Mouse (Mus musculus) macrophage (primary cell): ENCODE results near the gene Ethe1. TPM values are rescaled to one million over a fixed set of nuclear protein-coding genes. Genes with fewer than 3 reads are reported as not detected.

Experiments
- H3K27ac ChIP-seq: fragments of 350-480 bp; formaldehyde crosslinking; 2 replicates; pipeline ENCODE4 v1.9.0; 2021
- H3K36me3 ChIP-seq: fragments of 350-480 bp; formaldehyde crosslinking; 2 replicates; pipeline ENCODE4 v1.9.0; 2021; ENCODE audit errors: inconsistent target
- H3K4me3 ChIP-seq: fragments of 350-480 bp; formaldehyde crosslinking; 2 replicates; pipeline ENCODE4 v1.9.0; 2021; ENCODE audit errors: inconsistent target
- H3K79me2 ChIP-seq: fragments of 350-480 bp; formaldehyde crosslinking; 2 replicates; pipeline ENCODE4 v1.9.0; 2021; ENCODE audit errors: inconsistent target
- WGBS: methylation state at CpG from one replicate; pipeline ENCODE4 v1.1.7; 2026; ENCODE audit warnings: inconsistent platforms; ENCODE audit not compliant: missing documents; 5-methylcytosine and 5-hydroxymethylcytosine counted together
- polyA plus RNA-seq: library from polyadenylated mRNA; stranded (reverse); fragments of 250-400 nt; gene quantifications from 3 replicates; pipeline ENCODE4 v1.2.4, GENCODE M21; 2018; ENCODE audit warnings: inconsistent platforms

Ethe1 gene
- polyA plus RNA-seq, 1 experiment from 2014 or later, result 29.7 TPM

GRCm38 (mm10) chr7:24563837-24564206 lies 23.5 kb upstream of the Ethe1 start:
- H3K79me2 ChIP-seq, result no peaks in the 10 kb centered on the region
- 89% methylated on average over 4 of the region's 4 CpGs for WGBS
- H3K27ac ChIP-seq, result no peak overlapping the region
- H3K4me3 ChIP-seq, result no peak overlapping the region
- H3K36me3 ChIP-seq, result peaks cover 17% of the 10 kb centered on the region

- WGBS, result 62% methylated on average over 6 of the region's 6 CpGs
Measured at GRCm38 (mm10) chr7:24564607-24565265, 22.6 kb upstream of the Ethe1 start.

GRCm38 (mm10) chr7:24565627-24566026 lies 21.7 kb upstream of the Ethe1 start:
- Histone ChIP-seq H3K27ac (no peak overlapping the region), H3K79me2 (no peaks in the 10 kb centered on the region), H3K36me3 (peaks cover 17% of the 10 kb centered on the region), H3K4me3 (no peak overlapping the region)
- WGBS, result 92% methylated on average over 11 of the region's 11 CpGs

More at GRCm38 (mm10) chr7:24564607-24565265, 22.6 kb upstream of the Ethe1 start:
- no peak overlapping the region for H3K4me3 ChIP-seq
- H3K79me2 ChIP-seq, result no peaks in the 10 kb centered on the region
- H3K27ac ChIP-seq, result no peak overlapping the region
- peaks cover 17% of the 10 kb centered on the region for H3K36me3 ChIP-seq

GRCm38 (mm10) chr7:24566206-24566605 lies 21.1 kb upstream of the Ethe1 start:
- 92% methylated on average over 9 of the region's 9 CpGs for WGBS
- H3K27ac ChIP-seq, result no peak overlapping the region
- H3K36me3 ChIP-seq, result peaks cover 17% of the 10 kb centered on the region
- H3K79me2 ChIP-seq, result no peaks in the 10 kb centered on the region
- no peak overlapping the region for H3K4me3 ChIP-seq

- no peak overlapping the region for H3K4me3 ChIP-seq
- peaks cover 17% of the 10 kb centered on the region for H3K36me3 ChIP-seq
- 89% methylated on average over 4 of the region's 4 CpGs for WGBS
- no peaks in the 10 kb centered on the region for H3K79me2 ChIP-seq
- H3K27ac ChIP-seq, result no peak overlapping the region
Measured at GRCm38 (mm10) chr7:24568512-24568911, 18.8 kb upstream of the Ethe1 start.

GRCm38 (mm10) chr7:24571071-24571470 lies 16.3 kb upstream of the Ethe1 start:
- no peak overlapping the region for H3K27ac ChIP-seq
- no peaks in the 10 kb centered on the region for H3K79me2 ChIP-seq
- no peak overlapping the region for H3K4me3 ChIP-seq
- H3K36me3 ChIP-seq, result peaks cover 17% of the 10 kb centered on the region
- WGBS, result 89% methylated on average over 4 of the region's 4 CpGs

- Histone ChIP-seq H3K36me3 (peaks cover 7% of the 10 kb centered on the region), H3K79me2 (no peaks in the 10 kb centered on the region), H3K4me3 (no peak overlapping the region), H3K27ac (no peak overlapping the region)
- WGBS, result 76% methylated on average over 5 of the region's 5 CpGs
Measured at GRCm38 (mm10) chr7:24572455-24572854, 14.9 kb upstream of the Ethe1 start.

- WGBS, result 77% methylated on average over 12 of the region's 12 CpGs
- H3K4me3 ChIP-seq, result no peak overlapping the region
- H3K27ac ChIP-seq, result no peak overlapping the region
- H3K36me3 ChIP-seq, result no peaks in the 10 kb centered on the region
- no peaks in the 10 kb centered on the region for H3K79me2 ChIP-seq
Measured at GRCm38 (mm10) chr7:24574224-24574796, 13.0 kb upstream of the Ethe1 start.

- WGBS, result 90% methylated on average over 8 of the region's 10 CpGs
- H3K79me2 ChIP-seq, result no peaks in the 10 kb centered on the region
- H3K4me3 ChIP-seq, result no peak overlapping the region
- H3K36me3 ChIP-seq, result no peaks in the 10 kb centered on the region
- H3K27ac ChIP-seq, result no peak overlapping the region
Measured at GRCm38 (mm10) chr7:24577811-24578210, 9.5 kb upstream of the Ethe1 start.

GRCm38 (mm10) chr7:24584876-24585275 lies 2.5 kb upstream of the Ethe1 start:
- 100% methylated on average over 4 of the region's 6 CpGs for WGBS
- no peak overlapping the region for H3K27ac ChIP-seq
- no peaks in the 10 kb centered on the region for H3K36me3 ChIP-seq
- H3K4me3 ChIP-seq, result no peak overlapping the region
- H3K79me2 ChIP-seq, result no peaks in the 10 kb centered on the region

- H3K79me2 ChIP-seq, result no peaks in the 10 kb centered on the region
- 79% methylated on average over 14 of the region's 16 CpGs for WGBS
- H3K36me3 ChIP-seq, result no peaks in the 10 kb centered on the region
- H3K27ac ChIP-seq, result no peak overlapping the region
- no peak overlapping the region for H3K4me3 ChIP-seq
Measured at GRCm38 (mm10) chr7:24585995-24586394, 1.3 kb upstream of the Ethe1 start.

- no peak overlapping the region for H3K4me3 ChIP-seq
- 33% methylated on average over 8 of the region's 8 CpGs for WGBS
- H3K27ac ChIP-seq, result no peak overlapping the region
- H3K36me3 ChIP-seq, result no peaks in the 10 kb centered on the region
- H3K79me2 ChIP-seq, result no peaks in the 10 kb centered on the region
Measured at GRCm38 (mm10) chr7:24586828-24587227, 515 bp upstream of the Ethe1 start.

- no peaks in the 10 kb centered on the region for H3K36me3 ChIP-seq
- no peak overlapping the region for H3K27ac ChIP-seq
- H3K79me2 ChIP-seq, result no peaks in the 10 kb centered on the region
- H3K4me3 ChIP-seq, result no peak overlapping the region
- 59% methylated on average over 13 of the region's 13 CpGs for WGBS
Measured at GRCm38 (mm10) chr7:24588336-24588735, 993 bp downstream of the Ethe1 start.

GRCm38 (mm10) chr7:24591735-24592134 lies 4.4 kb downstream of the Ethe1 start:
- Histone ChIP-seq H3K4me3 (no peak overlapping the region), H3K27ac (no peak overlapping the region), H3K36me3 (no peaks in the 10 kb centered on the region), H3K79me2 (peaks cover 7% of the 10 kb centered on the region; the same call in 1 of the 2 replicates)
- 82% methylated on average over 5 of the region's 5 CpGs for WGBS

- Histone ChIP-seq H3K79me2 (peaks cover 7% of the 10 kb centered on the region; the same call in 1 of the 2 replicates), H3K27ac (no peak overlapping the region), H3K4me3 (no peak overlapping the region), H3K36me3 (no peaks in the 10 kb centered on the region)
- WGBS, result 57% methylated on average over 4 of the region's 4 CpGs
Measured at GRCm38 (mm10) chr7:24592163-24592562, 4.8 kb downstream of the Ethe1 start.
